Mouse (Mus musculus) CD4-positive, CD25-positive, alpha-beta regulatory T cell, adult 9 weeks (primary cell): ENCODE measurements around the gene Dll3. TPM values are rescaled to one million over a fixed set of nuclear protein-coding genes. Genes with fewer than 3 reads are reported as not detected.

Experiments
- polyA plus RNA-seq: library from polyadenylated mRNA; unstranded; fragments of 100-300 nt; shearing (Covaris generic); gene quantifications from one replicate; pipeline ENCODE4 v1.2.1, GENCODE M21; 2017

Gene Dll3
- not detected for polyA plus RNA-seq

GRCm38 (mm10) chr7:28301616-28302433 is at the start of gene Dll3:
Gene Dll3, minus strand, starts transcription at chr7:28302238.

GRCm38 (mm10) chr7:28350155-28350883 is 48.3 kb upstream of the Dll3 start, which contains the start of gene Rps16:
Gene Rps16, plus strand, starts transcription at chr7:28350652.

GRCm38 (mm10) chr7:28338108-28338998 is 36.3 kb upstream of the Dll3 start, which contains the start of gene Supt5:
Gene Supt5, minus strand, starts transcription at chr7:28338746.

GRCm38 (mm10) chr7:28311926-28312543 is 10.0 kb upstream of the Dll3 start, which contains the start of gene Timm50:
Gene Timm50, minus strand, starts transcription at chr7:28312072.

GRCm38 (mm10) chr7:28290638-28291590 is 11.1 kb downstream of the Dll3 start, which contains the start of gene Selenov:
Gene Selenov, minus strand, starts transcription at chr7:28291186.

GRCm38 (mm10) chr7:28277615-28278278 is 24.3 kb downstream of the Dll3 start, which contains the start of gene Eid2b:
Gene Eid2b, plus strand, starts transcription at chr7:28277739.

GRCm38 (mm10) chr7:28267129-28268041 is 34.7 kb downstream of the Dll3 start, which contains the start of gene Eid2:
Gene Eid2, plus strand, starts transcription at chr7:28267881.

Other genes with a start within 250 kb of the Dll3 start
- gene Fcgbp, start 231.0 kb downstream of the Dll3 start, polyA plus RNA-seq = not detected
- not detected for gene 9530053A07Rik, start 172.8 kb downstream of the Dll3 start, polyA plus RNA-seq
- gene Fbl, start 132.5 kb downstream of the Dll3 start, polyA plus RNA-seq = 229 TPM
- 4.7 TPM for gene Dyrk1b, start 122.8 kb downstream of the Dll3 start, polyA plus RNA-seq
- 0.46 TPM for gene Eid2, start 34.4 kb downstream of the Dll3 start, polyA plus RNA-seq
- 1.2 TPM for gene Eid2b, start 24.5 kb downstream of the Dll3 start, polyA plus RNA-seq
- not detected for gene Selenov, start 11.1 kb downstream of the Dll3 start, polyA plus RNA-seq
- 37.1 TPM for gene Timm50, start 9.8 kb upstream of the Dll3 start, polyA plus RNA-seq
- gene Supt5, start 36.5 kb upstream of the Dll3 start, polyA plus RNA-seq = 218 TPM
- 1,274 TPM for gene Rps16, start 48.4 kb upstream of the Dll3 start, polyA plus RNA-seq
- 101 TPM for gene Plekhg2, start 70.4 kb upstream of the Dll3 start, polyA plus RNA-seq
- 289 TPM for gene Zfp36, start 78.0 kb upstream of the Dll3 start, polyA plus RNA-seq
- gene Med29, start 90.5 kb upstream of the Dll3 start, polyA plus RNA-seq = 33.4 TPM
- 96.0 TPM for gene Paf1, start 90.7 kb upstream of the Dll3 start, polyA plus RNA-seq
- 477 TPM for gene Gmfg, start 135.2 kb upstream of the Dll3 start, polyA plus RNA-seq
- 0.11 TPM for gene Lrfn1, start 149.7 kb upstream of the Dll3 start, polyA plus RNA-seq
- not detected for gene Ifnl2, start 208.2 kb upstream of the Dll3 start, polyA plus RNA-seq
- not detected for gene Ifnl3, start 220.6 kb upstream of the Dll3 start, polyA plus RNA-seq
- not detected for gene Sycn, start 238.6 kb upstream of the Dll3 start, polyA plus RNA-seq
- not detected for gene Nccrp1, start 245.0 kb upstream of the Dll3 start, polyA plus RNA-seq